Mouse (Mus musculus) bone marrow, adult 2 months (tissue): ENCODE results near the gene Pik3cg.

Experiments
- CTCF ChIP-seq: fragments of 200-500 bp; IDR thresholded peaks from 2 replicates; pipeline ENCODE4 v1.5.1; 2011; ENCODE audit warnings: low read length, control low read depth; ENCODE audit not compliant: control insufficient read depth, insufficient read depth
- POLR2A ChIP-seq: fragments of 200-500 bp; IDR thresholded peaks from 2 replicates; pipeline ENCODE4 v1.6.1; 2011; ENCODE audit warnings: low read depth, mild to moderate bottlenecking, control low read depth, low read length, borderline replicate concordance; ENCODE audit not compliant: control insufficient read depth

GRCm38 (mm10) chr12:32138831-32139230 lies 69.6 kb downstream of the Pik3cg start:
- TF ChIP-seq CTCF (no peak), POLR2A (no peak)
